Mouse (Mus musculus): ENCODE measurements at regions not wholly inside any gene's neighbourhood (a gene's known extent, or its start where the extent isn't known, plus 50 kb on each side); places are given as distances from the start of the nearest gene placed in this dataset.

DNA sequence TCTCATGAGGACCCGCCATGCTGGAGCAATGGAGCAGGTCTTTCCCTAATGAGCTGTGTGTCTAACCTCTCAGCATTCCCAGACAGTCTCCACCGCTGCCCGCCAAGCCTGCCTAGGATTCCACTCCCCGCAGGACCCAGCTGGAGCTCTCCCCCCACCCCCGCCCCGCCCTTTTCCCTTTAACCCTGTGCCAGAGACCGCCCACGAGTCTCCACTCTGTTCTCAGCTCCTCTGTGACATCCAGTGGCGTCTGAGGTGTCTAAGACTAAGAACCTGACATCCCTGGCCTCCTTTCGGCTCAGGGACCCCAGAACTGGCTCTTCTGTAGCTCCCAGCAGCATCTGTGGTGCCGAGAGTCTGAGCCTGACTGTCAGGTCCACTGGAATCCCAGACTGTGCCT lies 50.9 kb upstream of the Tpp2 start:
- Histone ChIP-seq H3K9ac (ENCODE audit: low read depth, poor library complexity, severe bottlenecking) (peak overlapping the region; percentile 62), H3K4me1 (ENCODE audit: control insufficient read depth, insufficient read depth, low read length) (peaks cover 4% of the 10 kb centered on the region), H3K4me3 (ENCODE audit: low read depth, low read length) (peak overlapping the region; percentile 37), H3K9me3 (replicated peaks; ENCODE audit: control insufficient read depth, insufficient read depth, low read length, poor library complexity, severe bottlenecking) (no peaks in the 10 kb centered on the region), H3K27ac (ENCODE audit: insufficient read depth, low read length) (no peak overlapping the region), H3K27me3 (ENCODE audit: control insufficient read depth, insufficient read depth, low read length, poor library complexity, severe bottlenecking) (no peaks in the 10 kb centered on the region), H3K36me3 (ENCODE audit: control insufficient read depth, insufficient read depth, low read length, poor library complexity, severe bottlenecking) (no peaks in the 10 kb centered on the region)
- TF ChIP-seq POLR2A (IDR thresholded peaks at IDR 0.05; ENCODE audit: insufficient read depth, low read length) = no peak
- no peak for TF ChIP-seq EP300 (IDR thresholded peaks at IDR 0.05; ENCODE audit: insufficient read depth, low read depth, low read length)
- TF ChIP-seq CTCF (IDR thresholded peaks at IDR 0.05; ENCODE audit: low read depth, low read length) = no peak

DNA sequence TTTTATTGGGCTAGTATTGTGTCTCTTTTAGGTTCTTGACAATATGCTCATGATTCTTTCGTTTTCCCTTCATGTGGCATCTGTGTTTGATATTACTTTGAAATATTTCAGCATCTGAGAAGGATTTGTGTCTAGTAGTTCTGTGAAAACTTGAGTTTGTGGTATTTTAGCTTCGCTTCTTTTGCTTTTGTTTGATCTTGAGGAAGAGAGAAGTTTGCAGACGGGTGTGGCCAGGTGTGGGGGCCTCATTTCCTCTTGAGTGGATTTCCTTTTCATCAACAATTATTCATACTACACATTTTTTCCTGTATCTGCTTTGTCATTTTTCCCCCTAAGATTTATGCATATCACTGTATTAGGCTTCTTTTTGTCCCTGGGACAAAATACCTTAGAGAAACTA lies 52.8 kb upstream of the Uxs1 start:
- TF ChIP-seq EP300 (IDR thresholded peaks at IDR 0.05; ENCODE audit: insufficient read depth, low read depth, low read length) (no peak), POLR2A (IDR thresholded peaks at IDR 0.05; ENCODE audit: insufficient read depth, low read length) (no peak), CTCF (IDR thresholded peaks at IDR 0.05; ENCODE audit: low read depth, low read length) (no peak)
- H3K9ac ChIP-seq (ENCODE audit: low read depth, poor library complexity, severe bottlenecking) = no peak overlapping the region
- H3K9me3 ChIP-seq (replicated peaks; ENCODE audit: control insufficient read depth, insufficient read depth, low read length, poor library complexity, severe bottlenecking) = no peaks in the 10 kb centered on the region
- H3K4me1 ChIP-seq (ENCODE audit: control insufficient read depth, insufficient read depth, low read length) = peaks cover 4% of the 10 kb centered on the region
- no peak overlapping the region for H3K27ac ChIP-seq (ENCODE audit: insufficient read depth, low read length)
- no peaks in the 10 kb centered on the region for H3K27me3 ChIP-seq (ENCODE audit: control insufficient read depth, insufficient read depth, low read length, poor library complexity, severe bottlenecking)
- no peaks in the 10 kb centered on the region for H3K36me3 ChIP-seq (ENCODE audit: control insufficient read depth, insufficient read depth, low read length, poor library complexity, severe bottlenecking)
- H3K4me3 ChIP-seq (ENCODE audit: low read depth, low read length) = no peak overlapping the region

DNA sequence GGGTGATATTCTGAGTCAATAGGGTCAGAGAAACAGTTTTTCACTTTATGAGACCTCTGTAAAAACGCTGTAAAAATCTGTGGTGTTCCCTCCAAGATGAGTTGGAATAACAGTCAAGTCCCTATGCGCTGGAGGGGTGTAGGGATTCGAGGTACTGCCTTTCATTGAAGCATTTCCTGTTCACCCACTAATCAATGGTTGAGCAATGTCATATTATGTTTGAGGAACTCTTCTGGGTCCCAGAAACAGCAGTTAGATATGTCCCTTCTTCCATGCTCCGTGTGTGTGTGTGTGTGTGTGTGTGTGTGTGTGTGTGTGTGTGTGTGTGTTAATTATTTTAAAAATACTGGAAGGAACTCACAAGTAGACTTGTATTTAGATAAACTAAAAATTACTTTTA lies 52.3 kb upstream of the Uxs1 start:
- TF ChIP-seq EP300 (IDR thresholded peaks at IDR 0.05; ENCODE audit: insufficient read depth, low read depth, low read length) (no peak), POLR2A (IDR thresholded peaks at IDR 0.05; ENCODE audit: insufficient read depth, low read length) (no peak), CTCF (IDR thresholded peaks at IDR 0.05; ENCODE audit: low read depth, low read length) (no peak)

DNA sequence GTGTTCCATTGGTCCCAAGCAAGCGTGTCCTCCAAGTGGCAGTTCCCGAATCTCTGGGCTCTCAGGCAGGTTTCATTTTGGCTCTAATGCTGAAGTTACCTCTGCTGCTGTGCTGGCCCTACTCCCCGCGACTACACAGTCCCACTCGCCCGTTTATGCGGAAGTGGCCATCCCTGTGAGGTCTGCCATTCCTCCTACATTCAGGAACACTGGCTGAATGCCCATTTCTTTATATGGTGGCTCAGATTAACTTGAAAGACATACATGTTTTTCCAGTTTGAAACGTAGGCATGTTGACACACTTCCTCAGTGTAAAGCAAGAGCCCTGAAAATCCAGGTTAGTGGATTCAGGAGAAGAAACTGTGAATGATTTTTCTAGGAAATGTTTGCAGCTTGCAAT lies 51.6 kb upstream of the Uxs1 start:
- no peak overlapping the region for H3K9ac ChIP-seq (ENCODE audit: low read depth, poor library complexity, severe bottlenecking)
- no peak for TF ChIP-seq CTCF (IDR thresholded peaks at IDR 0.05; ENCODE audit: low read depth, low read length)
- TF ChIP-seq EP300 (IDR thresholded peaks at IDR 0.05; ENCODE audit: insufficient read depth, low read depth, low read length) = no peak
- H3K4me1 ChIP-seq (ENCODE audit: control insufficient read depth, insufficient read depth, low read length) = peaks cover 4% of the 10 kb centered on the region
- no peak overlapping the region for H3K4me3 ChIP-seq (ENCODE audit: low read depth, low read length)
- no peaks in the 10 kb centered on the region for H3K27me3 ChIP-seq (ENCODE audit: control insufficient read depth, insufficient read depth, low read length, poor library complexity, severe bottlenecking)
- no peak overlapping the region for H3K27ac ChIP-seq (ENCODE audit: insufficient read depth, low read length)
- H3K36me3 ChIP-seq (ENCODE audit: control insufficient read depth, insufficient read depth, low read length, poor library complexity, severe bottlenecking) = no peaks in the 10 kb centered on the region
- H3K9me3 ChIP-seq (replicated peaks; ENCODE audit: control insufficient read depth, insufficient read depth, low read length, poor library complexity, severe bottlenecking) = no peaks in the 10 kb centered on the region

More for the DNA sequence above, 52.3 kb upstream of the Uxs1 start:
- Histone ChIP-seq H3K27me3 (ENCODE audit: control insufficient read depth, insufficient read depth, low read length, poor library complexity, severe bottlenecking) (no peaks in the 10 kb centered on the region), H3K4me3 (ENCODE audit: low read depth, low read length) (no peak overlapping the region), H3K9me3 (replicated peaks; ENCODE audit: control insufficient read depth, insufficient read depth, low read length, poor library complexity, severe bottlenecking) (no peaks in the 10 kb centered on the region), H3K9ac (ENCODE audit: low read depth, poor library complexity, severe bottlenecking) (no peak overlapping the region), H3K27ac (ENCODE audit: insufficient read depth, low read length) (no peak overlapping the region), H3K4me1 (ENCODE audit: control insufficient read depth, insufficient read depth, low read length) (peaks cover 4% of the 10 kb centered on the region), H3K36me3 (ENCODE audit: control insufficient read depth, insufficient read depth, low read length, poor library complexity, severe bottlenecking) (no peaks in the 10 kb centered on the region)

DNA sequence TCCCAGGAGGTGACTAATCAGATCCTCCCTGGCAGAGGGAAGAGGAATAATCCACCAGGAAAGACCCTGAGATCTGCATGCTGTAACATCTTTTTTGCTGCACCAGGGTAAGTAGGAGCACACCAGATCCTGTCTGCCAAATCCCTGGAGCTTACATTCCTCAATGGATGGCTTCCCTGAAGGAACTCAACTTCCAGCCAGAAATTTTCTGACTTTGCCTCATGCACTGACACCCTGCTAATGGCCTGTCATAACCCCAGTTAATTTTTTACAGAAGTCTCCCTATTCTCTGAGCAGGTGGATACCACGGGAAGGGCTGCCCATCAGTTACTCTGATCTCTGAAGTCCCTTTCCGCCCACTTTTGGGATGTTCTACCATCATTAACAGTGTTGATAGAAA lies 50.6 kb upstream of the Uxs1 start:
- Histone ChIP-seq H3K27me3 (ENCODE audit: control insufficient read depth, insufficient read depth, low read length, poor library complexity, severe bottlenecking) (no peaks in the 10 kb centered on the region), H3K27ac (ENCODE audit: insufficient read depth, low read length) (no peak overlapping the region), H3K36me3 (ENCODE audit: control insufficient read depth, insufficient read depth, low read length, poor library complexity, severe bottlenecking) (no peaks in the 10 kb centered on the region), H3K9me3 (replicated peaks; ENCODE audit: control insufficient read depth, insufficient read depth, low read length, poor library complexity, severe bottlenecking) (no peaks in the 10 kb centered on the region), H3K9ac (ENCODE audit: low read depth, poor library complexity, severe bottlenecking) (no peak overlapping the region), H3K4me3 (ENCODE audit: low read depth, low read length) (no peak overlapping the region), H3K4me1 (ENCODE audit: control insufficient read depth, insufficient read depth, low read length) (peaks cover 4% of the 10 kb centered on the region)
- TF ChIP-seq EP300 (IDR thresholded peaks at IDR 0.05; ENCODE audit: insufficient read depth, low read depth, low read length) (no peak), CTCF (IDR thresholded peaks at IDR 0.05; ENCODE audit: low read depth, low read length) (no peak), POLR2A (IDR thresholded peaks at IDR 0.05; ENCODE audit: insufficient read depth, low read length) (no peak)

DNA sequence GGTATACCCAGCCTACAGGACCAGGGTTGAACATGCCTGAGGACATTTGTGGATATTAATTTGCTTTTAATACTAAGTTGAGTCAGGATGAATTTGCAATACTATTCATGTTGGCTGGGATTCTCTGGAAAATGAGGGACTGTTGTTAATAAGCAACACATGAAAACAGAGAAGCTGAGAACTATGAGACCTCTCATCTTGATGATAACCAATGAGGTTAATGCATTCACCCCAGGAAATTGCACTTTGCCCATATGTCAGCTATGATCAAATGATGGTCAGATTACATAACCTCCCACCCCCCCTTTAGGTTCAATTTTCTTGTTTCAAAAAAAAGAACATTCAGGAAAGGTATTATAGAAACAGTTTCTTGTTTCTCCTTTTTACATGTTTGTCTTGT lies 50.1 kb upstream of the Uxs1 start:
- H3K27ac ChIP-seq (ENCODE audit: insufficient read depth, low read length) = no peak overlapping the region
- no peak overlapping the region for H3K9ac ChIP-seq (ENCODE audit: low read depth, poor library complexity, severe bottlenecking)
- no peak for TF ChIP-seq POLR2A (IDR thresholded peaks at IDR 0.05; ENCODE audit: insufficient read depth, low read length)
- TF ChIP-seq EP300 (IDR thresholded peaks at IDR 0.05; ENCODE audit: insufficient read depth, low read depth, low read length) = no peak
- TF ChIP-seq CTCF (IDR thresholded peaks at IDR 0.05; ENCODE audit: low read depth, low read length) = no peak

More for the DNA sequence above, 50.1 kb upstream of the Uxs1 start:
- Histone ChIP-seq H3K4me1 (ENCODE audit: control insufficient read depth, insufficient read depth, low read length) (peaks cover 4% of the 10 kb centered on the region), H3K4me3 (ENCODE audit: low read depth, low read length) (no peak overlapping the region), H3K27me3 (ENCODE audit: control insufficient read depth, insufficient read depth, low read length, poor library complexity, severe bottlenecking) (no peaks in the 10 kb centered on the region), H3K36me3 (ENCODE audit: control insufficient read depth, insufficient read depth, low read length, poor library complexity, severe bottlenecking) (no peaks in the 10 kb centered on the region), H3K9me3 (replicated peaks; ENCODE audit: control insufficient read depth, insufficient read depth, low read length, poor library complexity, severe bottlenecking) (no peaks in the 10 kb centered on the region)

Data from ES-Bruce4 (cell line).